Mouse (Mus musculus) embryo, embryonic 10 days (tissue): ENCODE results near the gene Upk1b.
A peak's percentile ranks its signal among the peaks of the same experiment; 100 is the strongest.

Source experiments
- DNase-seq: peaks from one replicate; pipeline ENCODE4 v3.0.0-alpha.2; 2015; ENCODE audit warnings: low spot score

Upk1b gene

GRCm38 (mm10) chr16:38761972-38762371, 38.2 kb downstream of the Upk1b start:
- no peak for DNase-seq

- DNase-seq = no peak
Measured at GRCm38 (mm10) chr16:38760834-38761375, 39.2 kb downstream of the Upk1b start.

- no peak for DNase-seq
Measured at GRCm38 (mm10) chr16:38760239-38760638, 39.9 kb downstream of the Upk1b start.

- DNase-seq = no peak
Measured at GRCm38 (mm10) chr16:38758104-38758861, 41.8 kb downstream of the Upk1b start.

- DNase-seq = no peak
Measured at GRCm38 (mm10) chr16:38757626-38758025, 42.5 kb downstream of the Upk1b start.

- no peak for DNase-seq
Measured at GRCm38 (mm10) chr16:38756572-38756971, 43.6 kb downstream of the Upk1b start.

- DNase-seq = no peak
Measured at GRCm38 (mm10) chr16:38756177-38756503, 44.0 kb downstream of the Upk1b start.

GRCm38 (mm10) chr16:38755452-38756176, 44.5 kb downstream of the Upk1b start:
- no peak for DNase-seq

- DNase-seq = peak; percentile 54
Measured at GRCm38 (mm10) chr16:38753631-38754030, 46.5 kb downstream of the Upk1b start.

GRCm38 (mm10) chr16:38750803-38751202, 49.3 kb downstream of the Upk1b start:
- DNase-seq = no peak

- no peak for DNase-seq
Measured at GRCm38 (mm10) chr16:38743941-38744673, 56.0 kb downstream of the Upk1b start.

- peak; percentile 37 for DNase-seq
Measured at GRCm38 (mm10) chr16:38742659-38743131, 57.4 kb downstream of the Upk1b start.

GRCm38 (mm10) chr16:38742113-38742658, 57.9 kb downstream of the Upk1b start, which contains the start of gene B4galt4:
B4galt4 (plus strand) TSS chr16:38742264.
- DNase-seq = peak; percentile 79

GRCm38 (mm10) chr16:38741204-38741903, 58.8 kb downstream of the Upk1b start:
- DNase-seq = no peak

GRCm38 (mm10) chr16:38730921-38731320, 69.2 kb downstream of the Upk1b start:
- DNase-seq = peak; percentile 34

- peak; percentile 64 for DNase-seq
Measured at GRCm38 (mm10) chr16:38729610-38730288, 70.4 kb downstream of the Upk1b start.

- DNase-seq = no peak
Measured at GRCm38 (mm10) chr16:38729139-38729538, 71.0 kb downstream of the Upk1b start.

- no peak for DNase-seq
Measured at GRCm38 (mm10) chr16:38728576-38729132, 71.5 kb downstream of the Upk1b start.

- no peak for DNase-seq
Measured at GRCm38 (mm10) chr16:38724974-38725373, 75.2 kb downstream of the Upk1b start.

- DNase-seq = no peak
Measured at GRCm38 (mm10) chr16:38724256-38724655, 75.9 kb downstream of the Upk1b start.
